Mouse (Mus musculus): ENCODE measurements around the gene Fiz1.

Fiz1 gene

DNA sequence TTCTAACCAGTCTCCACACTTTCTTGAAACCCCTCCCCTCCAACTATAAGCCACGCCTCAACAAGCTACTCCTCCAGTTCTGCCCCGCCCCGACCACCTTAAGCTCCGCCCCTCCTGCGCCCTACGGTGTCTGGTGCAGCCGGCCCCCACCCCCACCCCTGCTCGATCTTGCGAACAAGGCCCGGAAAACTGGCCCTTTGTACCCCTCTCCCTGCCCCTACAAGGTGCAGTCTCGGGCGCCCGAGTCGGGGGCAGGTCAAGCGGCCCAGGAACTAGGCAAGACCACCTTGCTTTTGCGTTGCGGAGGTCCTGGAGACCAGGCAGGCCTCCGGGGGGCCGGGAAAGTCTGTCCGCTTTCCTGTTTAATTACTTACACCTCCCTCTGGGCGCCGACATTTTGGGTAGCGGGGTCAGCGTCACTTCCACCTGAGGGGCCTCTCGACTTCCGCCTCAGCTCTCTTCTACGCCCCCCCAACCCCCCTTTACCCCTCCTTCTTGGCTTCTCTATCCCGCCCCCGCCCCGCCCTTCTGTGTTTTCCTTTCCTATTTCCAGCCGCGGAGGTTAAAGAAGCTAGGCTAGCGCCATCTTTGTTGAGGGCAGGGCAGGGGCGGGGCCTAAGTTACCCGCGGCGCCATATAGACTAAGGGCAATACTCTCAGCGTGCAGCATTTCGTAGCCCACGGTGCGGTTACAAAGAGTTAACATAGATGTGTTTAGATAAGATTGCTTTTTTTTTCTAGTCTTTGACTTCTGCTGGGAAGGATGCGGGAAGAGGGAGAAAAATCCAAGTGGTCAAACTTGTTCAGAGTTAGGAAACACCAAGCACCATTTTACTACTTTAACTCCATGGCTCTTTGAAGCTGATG is at the start of gene Fiz1, which contains the start of gene Zfp524:
TSS of gene Fiz1 (minus strand) at position 447 of the 867 bp plus-strand sequence.
TSS of gene Zfp524 (plus strand) at position 165 of the 867 bp plus-strand sequence.
- DNase-seq (ENCODE audit: low spot score), result peak; percentile 98

DNA sequence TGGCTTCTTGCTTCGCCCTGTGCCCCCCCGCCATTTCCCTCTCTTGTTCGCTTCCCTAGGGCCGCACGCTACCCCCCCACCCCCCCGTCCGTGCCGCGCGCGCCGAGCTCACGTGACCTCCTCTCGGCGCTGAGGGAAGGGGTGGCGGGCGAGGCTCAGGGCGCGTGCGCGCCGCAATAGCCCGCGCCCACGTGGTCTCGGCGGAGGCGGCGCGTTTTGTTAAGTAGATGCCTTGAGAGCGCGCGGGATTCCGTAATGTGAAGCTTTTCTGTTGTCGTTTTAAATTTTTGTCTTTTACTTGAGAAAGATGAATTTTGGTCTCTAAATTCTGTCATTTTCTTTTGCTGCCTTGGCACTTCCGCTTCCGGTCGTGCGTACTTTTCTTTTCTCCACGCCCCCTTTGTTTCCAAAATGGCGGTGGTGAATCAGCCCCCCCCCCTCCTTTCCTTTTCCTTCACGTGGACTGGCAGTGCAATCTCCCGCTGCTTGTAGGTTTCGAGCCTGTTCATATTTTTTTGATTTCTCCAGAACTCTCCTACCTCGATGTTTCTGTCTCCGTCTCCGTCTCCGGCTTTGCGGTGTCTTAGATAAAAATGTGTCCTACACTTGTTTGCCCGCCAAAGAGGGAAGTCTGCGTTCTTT is 48.0 kb upstream of the Fiz1 start:
- no peak for DNase-seq (ENCODE audit: low spot score)

DNA sequence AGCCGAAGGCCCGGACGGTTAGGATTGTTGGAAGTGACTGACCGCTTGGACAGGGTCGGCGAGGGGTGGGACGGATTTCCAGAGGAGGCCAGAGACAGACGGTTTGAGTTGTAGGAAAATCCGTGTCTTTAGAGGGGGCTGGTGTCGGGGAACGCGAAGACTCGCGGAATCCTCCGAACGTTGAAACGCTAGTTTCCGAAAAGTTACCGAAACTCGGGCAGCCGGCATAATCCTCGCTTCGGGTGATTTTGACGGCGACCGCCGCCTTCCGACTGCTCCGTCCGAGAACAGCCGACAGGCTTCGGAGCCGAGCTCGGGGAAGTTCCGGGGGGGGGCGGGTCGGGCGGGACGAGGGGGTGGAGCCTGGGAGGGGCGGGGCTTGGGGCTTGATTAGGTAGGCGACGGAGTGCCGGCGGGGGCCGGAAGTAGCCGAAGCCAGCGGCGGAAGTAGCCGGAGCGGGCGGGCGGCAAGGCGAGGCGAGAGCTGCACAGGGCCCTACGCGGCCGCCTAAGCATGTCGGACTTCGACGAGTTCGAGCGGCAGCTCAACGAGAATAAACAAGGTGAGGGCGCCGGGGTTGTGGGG is 47.4 kb upstream of the Fiz1 start, which contains the start of gene U2af2:
TSS of gene U2af2 (plus strand) at position 370 of the 586 bp plus-strand sequence.
- DNase-seq (ENCODE audit: low spot score), result no peak

DNA sequence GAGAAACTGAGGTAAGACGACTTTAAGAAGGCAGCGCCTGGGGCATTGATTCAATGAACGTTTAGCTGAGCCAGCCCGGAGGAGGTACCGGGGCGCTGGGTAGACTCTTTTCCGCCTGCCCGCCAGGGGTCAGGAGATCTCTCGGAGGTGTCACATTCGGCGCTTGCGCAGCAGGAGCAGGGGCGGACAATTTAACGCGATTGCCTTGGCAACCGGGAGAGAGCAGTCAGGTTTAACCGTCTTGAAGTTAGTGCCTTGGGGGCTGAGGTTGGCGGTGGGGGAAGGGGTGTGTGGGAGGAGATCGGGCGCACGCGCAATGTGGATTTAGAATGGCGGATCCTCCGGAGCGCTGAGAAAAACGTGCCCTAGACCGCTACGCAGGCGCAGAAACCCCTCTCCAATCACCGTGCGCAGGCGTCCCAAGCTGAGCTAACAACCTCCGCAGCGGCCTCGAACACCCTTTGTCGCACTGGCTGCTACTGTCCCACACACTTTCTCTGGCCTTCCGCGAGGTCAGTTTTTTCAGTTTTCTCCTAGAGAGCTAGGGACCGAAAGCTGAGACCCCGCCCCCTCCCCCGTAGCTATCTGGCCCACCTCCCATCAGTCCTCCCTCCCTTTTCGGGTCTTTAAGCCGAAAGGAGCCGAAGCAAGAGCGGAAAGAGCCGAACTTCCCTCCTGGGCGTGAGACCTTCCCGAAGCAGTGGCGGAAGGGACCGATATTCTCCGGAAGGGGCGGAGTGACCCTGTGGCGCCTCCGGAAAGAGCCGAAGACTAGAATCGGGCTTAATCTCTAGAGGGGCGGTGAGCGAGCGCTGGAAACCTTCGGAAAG is 46.7 kb upstream of the Fiz1 start:
- peak; percentile 98 for DNase-seq (ENCODE audit: low spot score)

DNA sequence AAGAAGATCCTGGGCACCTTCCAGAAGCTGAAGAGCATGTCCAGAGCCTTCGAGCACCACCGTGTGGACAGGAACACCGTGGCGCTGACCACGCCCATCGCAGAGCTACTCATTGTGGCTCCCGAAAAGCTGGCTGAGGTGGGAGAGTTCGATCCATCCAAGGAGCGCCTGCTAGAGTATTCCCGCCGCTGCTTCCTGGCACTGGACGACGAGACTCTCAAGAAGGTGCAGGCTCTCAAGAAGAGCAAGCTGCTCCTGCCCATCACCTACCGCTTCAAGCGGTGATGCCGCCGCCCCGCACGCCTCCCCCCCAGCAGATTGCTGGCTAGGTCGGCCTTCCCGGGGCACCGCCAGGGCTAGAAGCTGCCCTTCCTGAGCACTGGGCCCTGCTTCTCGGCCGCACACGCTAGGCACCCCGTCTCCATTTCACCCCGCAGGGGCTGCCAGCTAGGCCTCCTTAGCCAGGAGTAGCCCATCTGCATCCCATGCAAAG is 45.8 kb upstream of the Fiz1 start:
- no peak for DNase-seq (ENCODE audit: low spot score)

DNA sequence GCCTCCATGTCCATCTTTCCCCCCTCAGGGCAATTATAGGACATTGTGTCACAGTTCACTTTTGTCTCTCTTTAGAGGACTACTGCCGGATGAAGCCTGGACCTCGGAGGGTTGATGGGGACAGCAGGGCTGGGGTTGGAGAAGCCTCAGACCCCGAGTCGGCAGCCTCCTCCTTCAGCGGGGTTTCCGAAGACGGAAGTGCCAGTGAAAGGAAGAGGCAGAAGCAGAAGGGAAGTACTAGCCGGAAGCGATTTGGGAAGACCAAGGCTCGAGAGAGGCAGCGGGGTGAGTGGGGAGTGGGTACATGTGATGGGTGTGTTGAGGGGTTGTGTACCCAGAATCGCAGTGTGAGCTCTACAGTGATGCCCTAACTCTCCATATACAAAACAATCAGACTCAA is 44.9 kb upstream of the Fiz1 start:
- DNase-seq (ENCODE audit: low spot score), result no peak

DNA sequence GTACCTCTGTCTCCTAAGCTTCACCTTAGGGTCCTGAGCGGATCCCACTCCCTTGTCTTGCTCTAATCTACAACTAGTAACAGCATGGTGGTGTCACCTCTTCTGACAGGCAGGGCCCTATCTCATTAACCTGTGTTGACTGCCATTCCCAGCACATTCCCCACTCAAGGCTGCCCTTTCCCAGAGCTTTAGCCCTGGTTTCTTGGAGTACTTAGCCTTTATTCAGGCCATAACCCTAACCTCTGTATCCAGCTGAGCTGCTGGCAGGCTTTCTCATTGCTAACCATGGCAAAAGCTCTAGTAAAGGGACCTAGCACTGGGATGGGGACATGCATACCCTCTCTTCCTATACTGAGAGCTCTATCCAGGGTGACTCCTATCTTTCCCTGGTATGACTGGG is 44.1 kb upstream of the Fiz1 start:
- no peak for DNase-seq (ENCODE audit: low spot score)

DNA sequence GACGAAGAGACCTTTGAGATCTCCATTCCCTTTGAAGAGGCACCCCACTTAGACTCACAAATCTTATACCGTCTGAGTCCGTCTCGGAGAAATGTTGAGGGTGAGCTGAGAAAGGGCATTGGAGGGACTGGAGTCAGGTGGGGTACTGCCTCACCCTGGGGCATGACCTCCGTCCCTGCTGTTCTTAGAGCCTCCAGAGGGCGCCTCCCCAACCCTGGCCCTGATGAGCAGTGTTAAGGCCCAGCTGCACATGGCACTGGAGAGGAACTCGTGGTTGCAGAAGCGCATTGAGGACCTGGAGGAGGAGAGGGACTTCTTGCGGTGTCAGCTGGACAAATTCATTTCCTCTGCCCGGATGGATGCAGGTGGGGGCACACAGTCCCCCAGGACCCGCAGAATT is 43.3 kb upstream of the Fiz1 start:
- no peak for DNase-seq (ENCODE audit: low spot score)

DNA sequence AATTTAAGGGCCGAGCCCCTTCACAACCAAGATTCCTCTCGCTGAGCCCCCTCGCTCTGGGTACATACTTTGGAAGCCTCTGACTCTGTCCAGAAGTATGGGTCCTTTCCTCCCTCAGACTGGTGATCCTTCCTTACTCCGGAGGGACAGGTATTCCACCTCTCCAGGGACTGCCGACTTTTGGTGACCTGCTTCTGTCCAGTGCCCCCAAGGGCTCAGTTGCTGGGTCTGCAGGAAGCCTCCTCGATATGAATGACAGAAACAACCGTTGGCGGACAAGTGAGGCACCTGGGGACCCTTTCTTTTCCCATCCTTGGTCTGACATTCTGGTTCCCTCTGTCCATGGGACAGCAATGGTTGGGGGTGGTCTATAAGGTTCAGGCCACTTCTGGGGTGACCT is 42.9 kb upstream of the Fiz1 start:
- DNase-seq (ENCODE audit: low spot score), result no peak

DNA sequence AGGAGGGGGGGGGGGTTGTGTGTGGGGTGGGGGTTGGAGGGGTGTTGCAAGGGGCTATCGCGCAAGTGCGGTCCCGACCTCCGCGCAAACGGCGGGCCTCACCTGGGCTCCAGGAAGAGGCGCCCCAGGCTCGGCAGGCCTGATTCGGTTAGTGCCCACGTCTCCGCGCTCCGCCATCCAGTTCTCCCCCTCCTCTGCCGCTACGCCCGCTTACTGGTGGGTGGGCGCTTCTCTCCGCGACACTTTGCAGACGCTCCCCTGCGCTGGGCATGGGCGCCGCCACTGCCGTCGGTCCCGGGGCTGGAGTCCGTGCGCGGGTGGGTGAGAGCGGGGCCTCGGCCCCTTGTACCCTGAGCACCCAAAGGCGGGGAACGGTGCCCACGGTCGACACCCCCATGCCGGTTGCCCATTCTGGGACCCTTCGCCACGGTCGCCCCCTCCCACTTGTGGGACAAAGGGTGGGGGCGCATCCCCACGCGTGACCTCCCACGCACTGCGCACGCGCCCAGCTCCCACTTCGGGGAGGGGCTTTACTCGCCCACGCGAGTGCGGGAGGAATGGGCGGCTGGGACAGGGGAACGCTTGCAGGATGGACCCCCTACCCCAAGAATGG is 42.3 kb upstream of the Fiz1 start:
- no peak for DNase-seq (ENCODE audit: low spot score)

DNA sequence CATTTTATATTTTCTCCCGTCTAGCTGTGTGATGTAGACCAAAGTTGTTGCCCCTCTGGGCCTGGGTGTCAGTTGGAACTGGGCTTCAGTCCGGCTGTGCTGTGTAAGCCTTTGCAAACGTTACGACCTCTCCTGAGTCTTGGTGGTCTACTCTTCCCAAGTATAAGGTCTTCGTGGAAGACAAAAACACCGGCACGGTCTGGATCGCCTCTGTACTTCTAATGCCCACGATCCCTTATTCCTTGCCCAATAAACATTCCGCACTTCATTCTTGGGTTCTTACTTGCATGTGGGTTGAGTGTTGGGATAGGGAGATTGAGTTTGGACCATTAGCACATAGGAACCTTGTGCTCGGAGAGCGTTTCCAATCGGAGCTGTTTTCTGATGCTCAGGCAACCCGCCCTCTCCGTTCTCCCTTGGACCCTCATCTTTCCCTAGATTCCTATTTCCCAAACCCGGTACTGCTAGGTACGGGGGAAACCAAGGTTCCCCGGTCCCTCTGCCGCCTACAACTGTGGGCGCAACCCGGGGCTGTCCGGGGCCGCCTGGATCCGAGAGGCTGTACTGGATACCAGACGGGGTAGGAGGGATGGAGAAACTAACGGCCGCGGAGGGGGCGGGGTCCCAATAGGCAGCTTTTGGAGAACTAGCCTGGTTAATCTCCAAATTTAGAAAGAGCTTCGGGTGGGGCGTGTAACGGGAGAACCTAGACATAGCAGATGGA is 39.1 kb upstream of the Fiz1 start:
- DNase-seq (ENCODE audit: low spot score), result no peak

DNA sequence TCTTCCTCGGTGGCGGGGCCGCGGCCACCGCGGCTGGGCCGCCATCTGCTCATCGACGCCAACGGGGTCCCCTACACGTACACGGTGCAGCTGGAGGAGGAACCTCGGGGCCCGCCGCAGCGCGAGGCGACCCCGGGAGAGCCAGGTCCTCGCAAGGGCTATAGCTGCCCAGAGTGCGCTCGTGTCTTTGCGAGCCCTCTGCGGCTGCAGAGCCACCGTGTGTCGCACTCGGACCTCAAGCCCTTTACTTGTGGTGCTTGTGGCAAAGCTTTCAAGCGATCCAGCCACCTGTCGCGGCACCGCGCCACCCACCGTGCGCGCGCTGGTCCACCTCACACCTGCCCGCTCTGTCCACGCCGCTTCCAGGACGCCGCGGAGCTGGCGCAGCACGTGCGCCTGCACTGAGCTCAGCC is 38.4 kb upstream of the Fiz1 start:
- no peak for DNase-seq (ENCODE audit: low spot score)

DNA sequence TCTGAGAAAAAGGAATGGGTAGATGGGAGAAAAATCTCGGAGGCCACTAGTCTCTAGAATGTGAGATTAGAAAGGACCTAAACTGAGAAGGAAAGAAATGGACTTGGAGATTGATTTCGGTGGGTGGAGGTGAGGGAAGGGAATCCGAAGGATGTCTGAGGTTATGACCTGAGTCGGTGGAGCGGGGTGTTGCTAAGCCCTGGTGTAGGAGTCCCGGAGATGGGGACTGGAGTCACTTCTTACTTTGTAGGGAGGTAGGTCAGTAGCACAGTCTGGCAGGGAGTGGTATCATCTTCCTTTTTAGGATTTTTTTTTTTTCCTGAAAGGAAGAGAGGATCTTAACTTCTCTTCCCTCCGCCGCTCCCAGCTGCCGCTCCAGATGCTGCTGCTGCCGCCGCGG is 37.9 kb upstream of the Fiz1 start:
- DNase-seq (ENCODE audit: low spot score), result no peak

DNA sequence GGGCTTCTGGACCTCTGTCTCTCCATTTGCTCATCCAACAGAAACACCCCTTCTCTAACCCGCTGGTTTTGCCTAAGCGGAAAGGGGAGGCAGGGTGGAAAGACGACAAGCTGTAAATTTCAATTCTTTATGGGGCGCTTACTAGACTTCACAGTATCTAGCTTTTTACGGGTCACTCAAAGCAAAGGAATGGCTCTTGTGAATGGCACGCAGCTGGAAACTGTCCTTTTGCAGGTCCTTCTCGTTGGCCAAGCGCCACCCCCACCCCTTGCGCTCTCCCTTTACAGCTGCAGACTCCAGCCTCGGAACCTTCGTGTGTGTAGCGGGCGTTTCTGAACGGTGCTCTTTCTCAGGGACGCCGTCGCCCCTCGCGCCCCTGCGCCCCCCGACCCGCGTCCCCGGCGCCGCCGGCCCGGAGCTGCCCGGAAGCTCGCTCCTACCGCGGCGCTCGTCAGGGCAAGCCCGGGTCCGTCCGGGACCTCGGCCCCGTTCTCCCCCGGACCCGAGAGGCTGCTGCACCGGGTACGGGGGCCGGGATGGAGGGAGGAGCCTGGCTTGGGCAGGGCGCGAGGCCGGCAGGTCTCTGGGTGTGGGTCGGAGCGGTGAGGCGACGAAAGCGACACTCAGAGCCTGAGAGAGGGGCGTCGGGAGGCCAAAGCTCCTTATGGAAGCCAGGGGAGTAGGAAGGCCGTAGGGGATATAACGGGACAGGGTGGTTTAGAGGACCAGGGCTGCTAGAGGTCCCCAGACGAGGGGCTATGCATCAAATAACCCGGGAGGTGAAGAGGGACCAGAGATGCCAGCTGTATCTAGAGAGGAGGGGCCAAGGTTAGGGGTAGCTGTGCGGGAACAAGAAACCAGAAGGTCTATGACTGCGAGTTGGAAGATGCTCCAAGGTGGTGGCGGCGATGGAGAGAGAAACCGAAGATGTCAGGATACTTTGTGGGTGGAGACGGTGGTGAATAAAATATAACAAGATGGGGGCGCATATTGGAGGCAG is 37.0 kb upstream of the Fiz1 start, which contains the start of gene Zfp580:
TSS of gene Zfp580 (plus strand) at position 346 of the 1,000 bp plus-strand sequence.
- DNase-seq (ENCODE audit: low spot score), result no peak

DNA sequence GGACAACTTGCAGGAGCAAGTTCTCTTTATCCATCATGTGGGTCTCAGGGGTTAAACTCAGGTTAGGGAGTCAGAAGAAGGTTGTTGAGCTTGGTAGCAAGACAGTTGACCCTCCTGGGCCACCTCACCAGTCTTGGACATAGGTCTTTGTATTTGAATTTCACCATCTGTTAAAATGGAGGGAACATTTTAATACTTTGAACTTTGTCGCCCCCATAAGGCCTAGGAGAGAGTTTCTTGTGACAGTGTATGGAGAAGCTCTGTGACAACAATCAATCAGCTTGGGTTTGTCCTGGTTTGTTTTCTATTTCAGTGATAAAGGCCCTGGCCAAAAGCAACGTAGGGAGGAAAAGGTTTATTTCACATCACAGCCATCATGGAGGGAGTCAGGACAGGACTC is 32.8 kb upstream of the Fiz1 start:
- DNase-seq (ENCODE audit: low spot score), result no peak

DNA sequence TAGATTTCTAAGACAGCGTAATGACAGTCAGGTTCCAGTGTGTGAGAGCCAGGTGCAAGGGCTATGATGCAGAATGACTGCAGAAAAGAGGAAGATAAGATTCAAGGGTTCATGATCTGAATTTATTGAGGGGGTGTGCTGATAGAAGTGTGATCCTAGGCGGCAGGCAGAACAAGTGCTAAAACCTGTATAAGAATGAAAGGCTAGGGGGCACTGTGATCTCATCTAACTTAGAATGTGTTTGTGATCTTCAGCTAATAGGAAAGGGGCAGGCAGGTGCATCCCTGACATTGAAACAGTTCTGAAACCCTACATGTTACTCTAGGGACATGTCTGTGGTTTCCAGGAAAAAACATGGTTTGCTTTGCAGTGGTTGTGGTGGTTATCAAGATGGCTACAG is 31.6 kb upstream of the Fiz1 start:
- DNase-seq (ENCODE audit: low spot score), result no peak

DNA sequence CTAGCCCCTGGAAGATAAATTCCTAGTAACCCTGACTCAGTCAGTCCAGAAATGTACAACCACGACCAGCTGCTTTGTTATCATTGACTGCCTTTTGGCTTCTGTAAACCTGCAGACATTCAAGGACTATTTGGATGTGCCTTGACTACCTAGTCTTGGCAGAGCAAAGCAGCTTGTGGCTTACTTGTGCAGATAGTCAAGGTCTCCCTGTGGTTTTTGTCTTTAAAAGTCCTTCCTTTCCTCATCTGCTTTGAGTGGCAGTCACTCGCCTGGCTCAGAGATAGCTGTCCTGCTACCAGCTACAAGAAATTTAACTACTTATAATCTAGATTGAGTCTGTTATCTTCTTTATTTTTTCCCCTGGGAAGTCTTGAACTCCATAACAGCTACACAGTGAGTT is 30.5 kb upstream of the Fiz1 start:
- DNase-seq (ENCODE audit: low spot score), result no peak

DNA sequence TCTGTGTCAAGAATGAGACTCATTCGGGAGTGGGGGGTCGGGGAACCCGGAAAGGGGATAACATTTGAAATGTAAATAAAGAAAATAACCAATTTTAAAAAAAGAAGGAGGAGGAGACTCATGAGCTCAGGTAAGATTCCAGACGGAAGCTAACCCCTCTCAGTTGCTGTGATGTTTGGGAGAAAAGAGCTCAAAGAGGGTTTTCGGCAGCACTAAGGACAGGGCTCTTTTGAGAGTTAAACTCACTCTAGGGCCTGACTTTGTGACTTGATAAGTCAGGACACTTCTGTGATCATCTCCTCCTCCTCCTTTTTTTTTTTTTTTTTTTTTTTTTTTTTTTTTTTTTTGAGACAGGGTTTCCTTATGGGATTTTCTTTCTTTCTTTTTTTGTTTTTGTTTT is 24.4 kb upstream of the Fiz1 start:
- DNase-seq (ENCODE audit: low spot score), result no peak

DNA sequence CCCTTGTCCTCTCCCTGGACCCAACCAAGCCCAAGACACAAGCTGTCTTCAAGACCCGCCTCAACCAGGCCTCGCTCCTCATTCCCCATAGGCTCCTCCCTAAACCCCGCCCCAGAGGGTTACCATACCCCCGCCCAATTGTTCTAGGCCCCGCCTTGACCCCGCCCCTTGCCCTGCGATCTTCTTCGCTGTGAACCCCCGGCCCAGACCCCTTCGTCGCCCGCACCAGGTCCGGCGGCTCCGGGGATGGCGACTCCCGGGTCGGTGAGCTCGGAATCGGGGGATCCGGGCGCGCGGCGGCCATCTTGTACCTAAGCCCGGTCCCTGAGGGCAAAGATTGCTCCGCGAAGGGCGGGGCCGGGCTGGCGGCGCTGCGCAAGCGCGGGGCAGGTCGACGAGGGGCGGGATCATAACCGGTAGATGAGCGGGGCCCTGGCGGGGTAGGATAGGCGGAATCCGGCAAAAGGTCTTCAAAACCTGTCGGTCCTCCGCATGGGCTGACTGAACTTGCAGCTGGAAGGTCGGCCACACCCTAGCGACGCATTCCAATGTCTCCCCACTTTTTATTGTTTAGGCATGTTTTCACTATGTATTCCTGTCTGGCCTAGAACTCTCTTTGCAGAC is 23.7 kb upstream of the Fiz1 start, which contains the start of gene Zfp784:
TSS of gene Zfp784 (minus strand) at position 338 of the 624 bp plus-strand sequence.
- DNase-seq (ENCODE audit: low spot score), result peak; percentile 82
